Mouse (Mus musculus): ENCODE data around the gene Ilf2. TPM values are rescaled to one million over a fixed set of nuclear protein-coding genes. Genes with fewer than 3 reads are reported as not detected.

Gene Ilf2
- total RNA-seq, 2 experiments from 2014 or later, result 90.2 to 94.9 TPM

Other genes starting within 250 kb of the Ilf2 start
- 10 to 100 TPM; 43.0 to 43.5 TPM for gene Jtb, start 244.5 kb upstream of the Ilf2 start, total RNA-seq (2021)
- under 1 TPM in 1 of 2 experiments, not detected in 1; 0.40 TPM for gene Creb3l4, start 232.6 kb upstream of the Ilf2 start, total RNA-seq (2021)
- 10 to 100 TPM; 43.0 to 43.4 TPM for gene Slc39a1, start 228.0 kb upstream of the Ilf2 start, total RNA-seq (2021)
- 10 to 100 TPM; 35.4 to 38.8 TPM for gene Crtc2, start 222.0 kb upstream of the Ilf2 start, total RNA-seq (2021)
- 10 to 100 TPM; 33.4 to 37.2 TPM for gene Dennd4b, start 210.9 kb upstream of the Ilf2 start, total RNA-seq (2021)
- gene Gatad2b, start 182.9 kb upstream of the Ilf2 start, total RNA-seq (2021), result 10 to 100 TPM; 86.6 to 91.2 TPM
- 1 to 10 TPM; 5.9 to 9.3 TPM for gene Slc27a3, start 86.2 kb upstream of the Ilf2 start, total RNA-seq (2021)
- 10 to 100 TPM; 63.1 to 66.1 TPM for gene Ints3, start 42.5 kb upstream of the Ilf2 start, total RNA-seq (2021)
- gene Npr1, start 10.3 kb upstream of the Ilf2 start, total RNA-seq (2021), result 1 to 10 TPM; 4.6 to 5.0 TPM
- 10 to 100 TPM; 55.5 to 57.0 TPM for gene Snapin, start 14.9 kb downstream of the Ilf2 start, total RNA-seq (2021)
- 100 to 1,000 TPM; 165 TPM for gene Chtop, start 33.4 kb downstream of the Ilf2 start, total RNA-seq (2021)
- gene S100a1, start 38.3 kb downstream of the Ilf2 start, total RNA-seq (2021), result 100 to 1,000 TPM; 127 to 133 TPM
- 10 to 100 TPM; 19.2 to 20.4 TPM for gene S100a13, start 38.3 kb downstream of the Ilf2 start, total RNA-seq (2021)
- under 1 TPM; 0.52 to 0.70 TPM for gene S100a14, start 50.7 kb downstream of the Ilf2 start, total RNA-seq (2021)
- 10 to 100 TPM; 75.6 to 80.4 TPM for gene S100a16, start 61.1 kb downstream of the Ilf2 start, total RNA-seq (2021)
- gene S100a3, start 84.5 kb downstream of the Ilf2 start, total RNA-seq (2021), result 1 to 10 TPM in 1 of 2 experiments, under 1 TPM in 1; 0.96 to 1.6 TPM
- gene S100a2, start 114.1 kb downstream of the Ilf2 start, total RNA-seq (2021), result not detected
- not detected for gene Gm42674, start 125.8 kb downstream of the Ilf2 start, total RNA-seq (2021)
- gene S100a4, start 127.6 kb downstream of the Ilf2 start, total RNA-seq (2021), result 1 to 10 TPM; 2.9 to 4.5 TPM
- gene S100a5, start 132.4 kb downstream of the Ilf2 start, total RNA-seq (2021), result not detected
- gene S100a6, start 136.8 kb downstream of the Ilf2 start, total RNA-seq (2021), result 10 to 100 TPM; 30.8 to 37.4 TPM
- gene S100a7a, start 177.9 kb downstream of the Ilf2 start, total RNA-seq (2021), result 1 to 10 TPM; 1.0 to 1.1 TPM
- 1 to 10 TPM in 1 of 2 experiments, not detected in 1; 2.6 TPM for gene S100a8, start 192.9 kb downstream of the Ilf2 start, total RNA-seq (2021)
- 1 to 10 TPM in 1 of 2 experiments, not detected in 1; 1.6 TPM for gene S100a9, start 219.6 kb downstream of the Ilf2 start, total RNA-seq (2021)

Measured in left cerebral cortex, adult 18-20 months (tissue).